Mouse (Mus musculus): ENCODE results near the gene Snx12.

The Snx12 gene

DNA sequence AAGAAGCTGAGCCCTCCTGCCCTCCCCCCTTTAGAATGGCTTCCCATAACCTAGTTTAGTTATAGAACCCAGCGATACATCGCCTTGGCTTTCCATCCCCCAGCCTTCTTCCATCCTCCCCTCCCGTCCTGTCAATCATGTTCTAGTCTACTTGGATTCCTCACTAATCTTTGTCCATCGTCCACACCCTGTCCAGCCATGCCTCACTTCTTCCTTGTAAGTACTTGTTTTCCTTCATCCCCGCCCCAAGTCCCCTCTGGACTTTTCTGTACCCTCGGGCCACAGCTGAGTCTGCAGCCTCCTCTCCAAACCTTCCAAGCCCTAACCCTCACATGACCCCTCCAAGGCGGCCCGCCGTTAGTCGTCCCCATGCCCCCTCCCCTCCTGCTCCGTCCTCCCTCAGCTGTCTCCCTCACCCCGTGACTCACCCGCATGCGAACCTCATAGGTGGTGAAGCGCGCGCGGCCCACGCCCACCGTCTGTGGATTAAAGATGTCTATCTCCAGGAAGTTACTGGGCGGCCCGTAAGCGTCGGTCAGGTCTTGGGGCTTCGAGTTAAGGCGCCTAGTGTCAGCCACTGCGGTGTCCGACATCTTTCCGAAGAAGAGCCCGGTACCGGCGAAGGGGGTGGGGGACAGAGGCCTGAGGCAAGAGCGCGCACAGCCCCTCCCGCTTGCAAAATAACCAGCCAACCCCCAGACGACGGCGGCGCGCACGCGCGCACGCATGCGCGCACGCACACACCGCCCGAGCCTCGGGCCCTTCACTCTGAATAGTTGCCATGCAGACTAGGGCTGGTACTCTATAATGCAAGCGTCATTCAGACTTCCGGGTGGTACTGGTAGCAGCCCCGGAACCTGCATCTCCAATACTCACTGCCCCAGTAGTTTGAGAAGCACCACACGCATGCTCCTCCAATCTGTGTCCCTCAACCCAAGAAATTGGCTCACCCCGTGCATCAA lies at the start of gene Snx12:
Gene Snx12, minus strand, starts transcription at position 730 of the 962 bp plus-strand sequence.
- DNase-seq, result peak; percentile 79 to 90

DNA sequence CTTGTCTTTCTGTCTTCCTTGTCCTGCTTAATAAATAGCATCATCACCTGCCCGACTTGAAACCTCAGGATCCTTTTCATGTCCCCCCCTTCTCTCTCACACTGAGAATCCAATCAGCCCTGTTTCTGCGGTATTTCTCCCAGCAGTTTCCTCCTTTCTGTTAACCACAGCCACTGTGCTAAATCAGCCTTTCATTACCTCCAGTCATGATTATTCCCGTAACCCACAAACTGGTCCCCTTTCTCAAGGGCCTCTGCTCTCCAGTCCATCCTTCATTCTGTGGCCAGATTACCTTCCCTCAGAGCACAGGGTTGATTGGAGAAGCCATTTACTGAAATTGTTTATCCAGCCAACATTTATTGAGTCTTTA lies 46.4 kb upstream of the Snx12 start, which contains the start of gene Gm20489:
Gene Gm20489, minus strand, starts transcription at position 269 of the 370 bp plus-strand sequence.
- no peak for DNase-seq

DNA sequence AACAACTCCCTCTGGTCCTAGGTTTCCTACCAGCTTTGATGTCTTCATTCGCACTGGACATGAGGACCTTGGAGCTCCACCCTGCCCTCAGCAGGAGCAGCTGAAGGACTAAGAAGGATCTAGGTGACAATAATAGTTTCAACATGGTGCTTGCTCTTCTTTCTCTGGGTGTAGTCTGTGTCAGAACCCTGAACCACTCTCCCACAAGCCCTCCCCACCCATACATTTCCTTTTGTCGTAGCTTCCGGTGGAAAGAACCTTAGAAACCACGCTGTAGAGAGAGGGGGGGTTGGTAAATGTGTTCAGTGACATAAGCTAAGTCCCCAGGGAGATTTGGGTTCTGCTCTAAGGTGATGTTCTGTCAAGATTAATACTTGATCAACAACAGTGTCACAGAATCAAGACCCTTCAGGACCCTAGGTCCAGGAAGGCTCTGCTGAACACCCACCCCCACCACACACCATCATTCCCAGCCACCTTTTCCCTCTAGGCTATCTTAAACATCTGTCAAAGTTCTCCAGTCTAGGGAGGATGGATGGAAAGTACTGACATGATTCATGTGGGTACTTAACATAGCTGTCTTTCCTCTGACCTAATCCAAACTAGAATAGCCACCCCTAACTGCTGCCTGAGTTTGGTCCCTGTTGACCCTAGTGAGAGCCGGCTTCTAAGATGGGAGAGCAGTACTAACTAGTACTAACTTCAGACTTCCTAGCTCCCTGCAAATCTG lies 45.8 kb upstream of the Snx12 start, which contains the start of gene Il2rg:
Gene Il2rg, minus strand, starts transcription at position 231 of the 730 bp plus-strand sequence.
- no peak for DNase-seq

DNA sequence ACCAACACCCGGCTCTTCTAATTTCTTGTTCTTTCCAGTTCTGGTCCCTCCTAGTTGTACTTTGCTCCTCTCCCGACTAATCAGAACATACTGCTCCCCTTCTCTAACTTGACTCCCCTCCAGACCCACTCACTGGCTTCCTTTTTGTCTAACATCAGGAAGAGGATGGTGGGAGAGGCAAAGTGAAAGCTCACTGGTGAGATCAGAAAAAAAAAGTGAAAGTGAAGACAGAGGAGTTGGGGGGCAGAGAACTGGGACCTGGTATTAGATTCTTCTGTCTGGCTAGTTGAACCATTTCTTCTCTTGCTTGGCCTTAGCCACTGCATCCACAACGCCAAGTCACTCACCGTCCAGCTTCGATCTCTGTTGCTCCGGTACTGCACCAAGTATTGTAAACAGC lies 44.3 kb upstream of the Snx12 start:
- DNase-seq, result no peak

DNA sequence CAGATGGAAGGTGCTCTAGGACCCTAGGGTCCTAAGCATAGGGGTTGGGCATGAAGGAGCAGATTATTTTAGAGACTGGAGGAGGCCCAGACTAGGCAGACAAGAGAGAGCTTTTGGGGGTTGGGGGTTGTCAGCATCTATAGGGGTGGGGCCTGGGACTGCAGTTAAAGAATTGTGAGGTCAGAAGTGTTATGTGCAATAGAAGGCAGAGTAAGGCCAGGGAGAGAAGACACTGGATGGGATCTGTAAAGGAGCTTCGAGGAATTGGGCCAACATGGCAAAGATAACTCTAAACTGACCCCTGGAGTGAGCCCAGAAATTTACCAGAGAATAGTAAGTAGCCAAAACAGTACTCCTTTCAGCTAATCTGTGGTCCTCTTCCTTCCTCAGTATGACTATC lies 41.5 kb upstream of the Snx12 start, which contains the start of gene Gm614:
Gene Gm614, minus strand, starts transcription at position 101 of the 400 bp plus-strand sequence.
- DNase-seq, result no peak

DNA sequence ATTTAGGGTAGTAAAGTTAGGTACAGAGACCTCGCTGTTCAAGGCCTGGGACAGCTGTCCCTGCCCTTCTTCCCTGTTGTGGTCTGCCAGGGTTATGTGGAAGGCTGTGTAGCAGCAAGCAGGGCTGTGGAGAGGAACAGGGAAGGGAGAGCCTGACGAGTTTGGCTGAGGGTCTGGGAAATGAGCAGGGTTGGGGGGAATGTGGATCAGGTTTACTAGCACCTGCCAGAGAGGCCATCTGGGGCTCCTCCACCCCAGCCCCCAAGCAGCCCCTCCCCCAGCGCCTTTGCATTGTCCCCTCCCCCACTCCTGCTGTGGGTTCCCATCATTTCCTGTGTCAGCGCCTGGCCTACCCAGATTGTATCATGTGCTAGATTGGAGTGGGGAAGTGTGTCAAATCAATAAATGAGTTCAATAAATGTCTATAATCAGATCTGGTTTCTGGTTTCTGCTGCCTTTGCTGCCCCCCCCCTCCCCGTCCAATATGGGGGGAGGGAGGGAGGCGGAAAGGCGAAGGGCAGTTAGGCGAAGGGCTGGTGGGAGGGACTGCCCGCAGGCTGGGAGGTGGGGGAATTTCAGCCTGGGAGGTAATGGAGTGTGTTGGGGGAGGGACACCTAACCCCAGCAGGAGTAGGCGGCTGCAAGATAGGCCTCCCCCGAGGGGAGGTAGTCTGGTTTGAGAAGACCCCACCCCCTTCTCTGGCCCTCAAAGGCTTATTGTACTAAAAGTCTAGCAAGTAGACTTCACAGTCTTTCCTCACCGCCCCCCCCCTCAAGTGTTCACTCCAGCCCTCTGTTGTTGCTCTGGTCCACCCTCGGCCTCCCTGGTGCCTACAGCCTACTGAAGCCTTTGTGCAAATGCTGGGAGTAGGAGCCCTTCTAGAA lies 38.3 kb upstream of the Snx12 start:
- DNase-seq, result no peak

DNA sequence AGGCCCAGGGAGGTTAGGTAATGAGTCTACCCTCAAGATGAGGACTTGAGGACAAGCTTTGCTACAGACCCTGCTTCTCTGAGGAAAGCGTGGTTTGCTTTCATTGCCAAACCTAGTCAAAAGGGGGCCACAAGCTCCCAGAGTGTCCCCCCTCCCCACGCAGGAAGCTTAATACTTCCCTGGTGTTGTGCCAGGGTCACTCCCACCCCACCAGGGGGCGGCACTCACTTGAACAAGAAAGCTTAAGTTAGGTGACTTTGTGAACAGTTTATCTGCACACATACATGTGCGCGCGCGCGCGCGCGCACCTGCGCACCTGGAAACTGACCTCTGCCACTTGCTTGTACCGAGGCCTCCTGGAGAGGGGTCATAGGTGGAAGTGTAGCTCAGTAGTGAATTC lies 34.2 kb upstream of the Snx12 start:
- DNase-seq, result no peak

DNA sequence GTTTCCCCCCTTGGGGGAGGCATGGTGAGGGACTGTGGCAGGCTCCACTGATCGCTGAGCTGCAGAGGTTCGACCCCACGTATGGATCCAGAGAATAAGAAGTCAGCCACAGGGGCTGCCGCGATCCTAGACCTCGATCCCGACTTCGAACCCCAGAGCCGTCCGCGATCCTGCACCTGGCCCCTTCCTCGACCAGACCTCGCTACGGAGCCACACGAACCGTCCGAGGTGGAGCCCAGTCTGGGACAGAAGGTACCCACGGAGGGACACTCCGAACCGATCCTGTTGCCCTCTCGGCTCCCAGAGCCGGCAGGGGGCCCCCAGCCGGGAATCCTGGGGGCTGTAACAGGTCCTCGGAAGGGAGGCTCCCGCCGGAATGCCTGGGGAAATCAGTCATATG lies 32.4 kb upstream of the Snx12 start:
- no peak for DNase-seq

DNA sequence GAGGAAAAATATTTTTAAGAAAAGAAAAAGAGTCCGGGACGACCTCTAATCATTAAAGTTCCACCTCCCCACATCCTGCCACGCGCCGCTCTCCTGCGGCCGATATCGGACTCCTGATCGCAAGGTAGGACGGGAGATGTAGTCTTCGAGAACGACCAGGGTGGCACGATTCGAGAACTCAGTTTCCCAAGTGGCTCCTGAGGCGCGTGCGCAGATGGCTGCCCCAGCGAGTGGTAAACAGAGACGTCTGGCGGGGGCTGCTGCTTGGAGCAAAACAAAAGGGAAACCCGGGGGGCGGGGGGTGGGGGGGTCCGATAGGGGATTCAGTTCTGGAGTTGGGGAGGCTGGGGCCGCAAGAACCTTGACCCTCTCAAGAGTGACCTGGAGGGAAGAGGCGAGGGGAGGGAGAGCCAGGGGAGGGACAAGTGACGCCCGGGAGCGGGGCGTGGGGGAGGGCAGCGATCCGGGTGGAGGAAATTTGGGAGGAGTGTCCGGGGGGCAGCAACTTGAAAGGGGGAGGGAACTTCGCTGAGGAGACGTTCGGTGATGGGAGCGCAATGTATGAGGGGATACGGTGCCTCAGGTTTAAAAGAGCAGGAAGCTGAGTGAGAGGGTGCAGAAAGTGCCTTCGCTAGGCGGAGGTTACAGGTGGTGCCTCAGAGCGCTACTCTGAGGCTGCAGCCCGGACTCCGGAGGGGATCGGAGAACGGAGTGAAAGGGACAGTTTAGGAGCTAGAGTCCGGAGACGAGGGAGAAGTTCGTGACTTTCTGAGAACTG lies 31.8 kb upstream of the Snx12 start, which contains the start of gene Foxo4:
Gene Foxo4, plus strand, starts transcription at position 577 of the 778 bp plus-strand sequence.
- peak; percentile 86 to 91 for DNase-seq

DNA sequence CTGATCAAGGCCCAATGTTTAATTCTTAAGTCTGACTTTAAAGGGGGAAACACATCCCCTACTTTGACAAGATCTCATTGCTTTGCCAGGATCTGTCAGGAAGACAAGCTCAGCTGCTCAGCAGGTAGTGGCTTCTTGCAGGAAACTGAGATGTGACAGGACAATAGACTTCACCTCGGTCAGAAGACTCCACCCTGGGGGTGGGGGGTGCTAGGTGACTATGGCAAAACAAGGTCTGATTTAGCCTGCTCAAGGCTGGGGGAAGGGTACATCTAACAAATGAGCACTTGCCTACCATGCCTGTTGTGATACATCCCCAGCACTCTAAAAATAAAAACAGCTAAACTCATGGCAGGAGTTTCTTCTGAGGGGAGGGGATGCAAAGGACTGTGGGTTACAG lies 22.6 kb upstream of the Snx12 start:
- DNase-seq, result no peak

DNA sequence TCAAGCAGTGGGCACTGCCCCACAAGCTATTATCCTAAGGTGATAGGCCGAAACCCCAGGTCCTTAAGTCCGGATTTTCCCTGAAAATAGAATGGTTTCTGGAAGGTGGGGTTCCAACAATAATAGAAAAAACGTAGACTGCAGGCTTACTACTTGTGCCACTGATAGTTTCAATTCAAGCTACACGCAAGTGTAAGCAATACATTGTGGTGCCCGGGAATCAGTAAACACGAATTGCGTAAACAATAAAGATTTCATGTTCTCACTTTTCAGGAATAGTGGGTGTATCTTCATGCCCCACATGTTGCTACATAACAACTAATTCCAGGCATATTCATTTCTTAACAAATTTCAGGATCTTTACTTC lies 416 bp upstream of the Snx12 start:
- DNase-seq, result no peak

DNA sequence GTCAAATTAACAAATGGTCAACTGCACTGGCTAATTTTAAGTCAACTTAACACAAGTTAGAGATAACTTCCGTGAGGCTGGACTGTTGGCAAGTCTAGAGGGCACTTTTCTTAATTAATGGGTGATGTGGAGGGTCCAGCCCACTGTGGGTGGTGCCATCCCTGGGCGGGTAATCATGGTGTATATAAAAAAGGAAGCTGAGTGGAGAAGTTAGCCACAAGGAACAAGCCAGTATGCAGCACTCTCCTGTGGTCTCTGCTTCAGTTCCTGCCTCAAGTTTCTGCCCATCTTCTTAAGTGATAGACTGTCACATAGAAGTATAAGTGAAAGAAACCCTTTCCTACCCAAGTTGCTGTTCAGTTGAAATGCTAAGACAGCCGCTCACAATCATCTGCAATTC lies 33.1 kb downstream of the Snx12 start:
- no peak for DNase-seq

DNA sequence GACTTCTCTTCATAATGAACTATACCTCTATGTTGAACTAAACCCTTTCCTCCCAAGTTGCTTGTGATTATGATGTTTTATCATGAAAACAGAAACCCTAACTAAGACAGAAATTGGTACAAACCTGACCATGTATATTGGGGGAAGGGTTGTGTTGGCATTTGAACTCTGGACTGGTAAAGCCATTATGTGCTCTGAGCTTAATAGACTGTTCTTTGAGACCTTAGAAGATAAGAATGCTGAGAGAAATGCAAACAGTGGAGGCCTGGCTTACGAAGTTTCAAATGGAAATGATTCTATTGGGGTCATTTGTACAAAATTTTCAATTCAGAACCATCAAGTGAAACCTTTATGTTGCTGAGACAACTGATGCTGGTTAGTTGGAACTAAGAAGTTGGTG lies 34.7 kb downstream of the Snx12 start:
- no peak for DNase-seq

DNA sequence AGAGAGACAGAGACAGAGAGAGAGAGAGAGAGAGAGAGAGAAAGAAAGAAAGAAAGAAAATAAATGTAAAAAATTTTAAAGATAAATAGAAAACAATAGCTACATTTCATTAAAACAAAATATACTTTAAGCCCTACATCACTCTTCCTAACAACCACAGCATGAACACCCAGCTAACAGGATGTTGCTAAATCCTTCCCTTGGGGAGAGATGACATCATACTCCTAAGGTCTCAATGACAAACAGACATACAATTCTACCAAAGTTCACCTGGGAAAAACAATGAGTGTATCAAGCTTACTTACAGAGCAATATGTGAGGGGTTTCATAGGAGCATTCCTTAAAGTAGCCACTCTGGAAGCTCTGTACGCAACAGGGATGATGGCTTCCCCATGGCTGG lies 49.0 kb downstream of the Snx12 start:
- no peak for DNase-seq

DNA sequence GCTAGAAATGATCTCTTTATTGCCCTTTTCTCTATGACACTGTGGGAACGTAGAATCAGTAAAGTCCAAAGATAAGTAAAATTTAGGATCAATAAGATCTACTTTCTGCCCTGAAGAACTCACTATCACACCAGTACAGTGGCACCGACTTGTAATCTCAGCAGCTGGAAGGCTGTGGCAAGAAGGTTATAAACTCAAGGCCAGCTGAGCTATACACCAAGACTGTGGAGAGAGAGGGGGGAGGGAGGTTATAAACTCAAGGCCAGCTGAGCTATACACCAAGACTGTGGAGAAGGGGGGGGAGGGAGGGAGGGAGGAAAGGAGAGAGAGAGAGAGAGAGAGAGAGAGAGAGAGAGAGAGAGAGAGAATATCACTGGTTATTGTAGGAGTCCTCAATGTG lies 53.9 kb downstream of the Snx12 start:
- no peak for DNase-seq

DNA sequence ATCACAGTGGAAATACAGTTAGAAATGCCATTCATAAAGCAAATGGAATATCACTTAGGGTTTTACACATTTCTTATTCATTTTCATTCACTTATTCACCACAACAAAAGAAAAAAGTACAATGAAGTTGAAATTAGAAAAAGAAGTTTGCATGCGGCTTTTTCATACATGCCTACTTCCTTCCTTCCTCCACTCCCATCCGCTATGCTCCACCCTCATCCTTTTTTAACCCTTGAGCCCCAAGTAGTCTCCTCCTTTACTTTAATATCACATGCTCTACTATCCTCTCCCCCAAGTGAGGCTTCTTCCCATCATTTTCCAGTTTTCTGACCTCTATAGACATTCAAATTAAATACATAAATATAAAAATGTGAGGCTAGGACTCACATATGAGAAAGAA lies 58.6 kb downstream of the Snx12 start:
- DNase-seq, result no peak

DNA sequence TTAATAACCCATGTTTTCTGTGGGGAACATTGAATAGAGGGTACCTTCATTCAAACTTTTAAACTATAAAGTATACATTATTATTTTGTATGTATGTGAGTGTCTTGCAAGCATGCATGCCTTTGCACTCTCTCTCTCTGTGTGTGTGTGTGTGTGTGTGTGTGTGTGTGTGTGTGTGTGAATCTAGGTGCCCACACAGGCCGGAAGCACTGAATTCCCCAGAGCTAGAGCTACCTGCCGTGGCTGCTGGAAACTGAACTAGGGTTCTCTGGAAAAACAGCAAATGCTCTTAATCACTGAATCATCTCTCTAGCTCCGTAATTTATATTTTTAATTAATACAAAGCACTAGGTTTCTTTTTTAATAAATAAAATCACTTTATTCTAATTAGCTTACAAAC lies 59.1 kb downstream of the Snx12 start:
- no peak for DNase-seq

DNA sequence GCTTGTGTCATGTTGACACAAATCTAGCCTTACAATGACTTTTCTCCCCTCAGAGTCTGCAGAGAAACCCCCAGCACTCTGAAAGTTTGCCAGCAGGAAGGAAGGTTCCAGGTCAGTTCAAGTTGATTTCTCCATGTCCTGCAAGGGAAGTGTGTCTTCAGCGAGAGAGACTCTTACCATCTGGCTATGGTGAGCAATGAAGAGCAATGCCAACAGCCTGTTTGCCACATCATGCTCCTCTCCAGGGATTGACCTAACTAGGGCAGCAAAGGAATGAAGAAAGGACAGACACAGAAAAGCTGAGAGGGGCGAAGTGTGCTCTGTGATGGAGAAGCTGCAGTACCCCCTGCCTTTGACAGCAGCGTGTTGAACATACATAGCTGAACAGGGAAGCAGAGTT lies 59.8 kb downstream of the Snx12 start:
- peak; percentile 23 to 48 for DNase-seq

DNA sequence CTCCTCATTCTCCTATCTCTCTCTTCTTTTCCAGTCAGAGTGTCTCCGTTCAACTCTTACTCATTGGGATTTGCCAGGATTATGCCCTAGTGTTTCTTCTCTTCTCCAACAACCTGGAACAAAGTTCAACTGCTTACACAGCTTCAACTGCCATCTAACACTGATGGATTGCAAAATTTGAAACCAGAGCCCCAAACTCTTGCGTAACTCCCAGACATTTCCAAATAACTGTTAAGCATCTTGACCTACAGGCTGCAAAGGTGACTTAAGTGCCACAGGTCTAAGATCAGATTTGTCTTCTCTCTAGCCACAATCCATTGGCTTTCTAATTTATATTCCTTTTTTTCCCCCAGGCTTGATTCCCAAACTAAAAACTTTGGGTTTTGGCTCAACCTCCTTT lies 64.9 kb downstream of the Snx12 start:
- DNase-seq, result no peak

DNA sequence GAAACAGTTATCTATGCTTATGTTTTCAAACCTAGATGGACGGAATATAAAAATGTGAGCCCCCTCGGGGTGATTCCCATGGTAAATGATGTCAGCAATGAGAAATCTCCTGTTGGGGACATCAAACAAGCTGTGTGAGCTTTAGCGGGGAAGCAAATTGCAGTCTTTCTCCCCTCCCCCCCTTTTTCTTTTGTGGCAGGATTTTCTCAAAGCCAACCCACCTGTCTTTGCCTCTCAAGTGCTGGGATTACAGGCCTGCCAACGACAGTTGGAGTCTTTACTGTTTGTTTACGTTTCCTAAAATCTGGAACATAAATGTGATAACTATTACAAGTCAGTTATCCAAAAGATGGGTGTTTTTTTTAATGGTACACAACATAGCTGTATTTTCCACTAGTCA lies 66.0 kb downstream of the Snx12 start:
- DNase-seq, result no peak

DNA sequence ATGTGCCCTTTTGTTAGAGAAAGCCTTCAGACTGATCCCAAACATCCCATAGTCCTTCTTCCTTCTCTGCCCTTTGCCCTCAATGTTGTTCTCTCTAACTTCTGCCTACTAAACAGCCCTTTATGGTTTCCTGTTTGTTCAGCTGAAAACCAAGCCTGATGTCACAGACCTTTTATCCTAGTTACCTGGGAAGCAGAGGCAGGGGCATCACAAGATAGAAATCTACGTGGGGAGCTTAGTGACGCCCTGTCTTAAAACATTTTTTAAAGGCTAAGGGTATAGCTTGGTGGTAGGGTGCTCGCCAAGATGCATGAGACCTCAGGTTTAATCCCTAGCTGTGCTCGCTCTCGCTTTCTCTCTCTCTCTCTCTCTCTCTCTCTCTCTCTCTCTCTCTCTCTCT lies 74.9 kb downstream of the Snx12 start:
- no peak for DNase-seq

Data from cerebellum, adult 18-20 months (tissue).